Mouse (Mus musculus): ENCODE results near the gene Il3.

Il3 gene

GRCm38 (mm10) chr11:54271437-54271949, 4.4 kb upstream of the Il3 start:
- DNase-seq: no peak

GRCm38 (mm10) chr11:54269191-54269896, 2.3 kb upstream of the Il3 start:
- DNase-seq: no peak

GRCm38 (mm10) chr11:54264542-54264941, 2.5 kb downstream of the Il3 start:
- DNase-seq: peak; percentile 71 to 78

- no peak for DNase-seq
Observed at GRCm38 (mm10) chr11:54263405-54264031, 3.6 kb downstream of the Il3 start.

GRCm38 (mm10) chr11:54256624-54257376, 10.3 kb downstream of the Il3 start:
- DNase-seq: peak; percentile 88 to 89

GRCm38 (mm10) chr11:54254114-54254513, 13.0 kb downstream of the Il3 start:
- DNase-seq: peak; percentile 32 to 44

- no peak for DNase-seq
Observed at GRCm38 (mm10) chr11:54250575-54250974, 16.5 kb downstream of the Il3 start.

- DNase-seq: no peak
Observed at GRCm38 (mm10) chr11:54249748-54250147, 17.3 kb downstream of the Il3 start.

GRCm38 (mm10) chr11:54248940-54249717, 17.9 kb downstream of the Il3 start, which contains the start of gene Csf2:
TSS of gene Csf2 (minus strand) at chr11:54249667.
- no peak for DNase-seq

GRCm38 (mm10) chr11:54247251-54247950, 19.7 kb downstream of the Il3 start:
- DNase-seq: no peak

GRCm38 (mm10) chr11:54244465-54244864, 22.6 kb downstream of the Il3 start:
- no peak for DNase-seq

GRCm38 (mm10) chr11:54242494-54242893, 24.6 kb downstream of the Il3 start:
- no peak for DNase-seq

- DNase-seq: peak; percentile 35 to 47
Observed at GRCm38 (mm10) chr11:54236939-54237338, 30.1 kb downstream of the Il3 start.

- DNase-seq: no peak
Observed at GRCm38 (mm10) chr11:54227478-54227877, 39.6 kb downstream of the Il3 start.

- no peak for DNase-seq
Observed at GRCm38 (mm10) chr11:54224475-54224986, 42.5 kb downstream of the Il3 start.

- no peak for DNase-seq
Observed at GRCm38 (mm10) chr11:54223637-54224474, 43.2 kb downstream of the Il3 start.

- no peak for DNase-seq
Observed at GRCm38 (mm10) chr11:54219903-54220740, 47.0 kb downstream of the Il3 start.

- DNase-seq: no peak
Observed at GRCm38 (mm10) chr11:54219191-54219590, 47.9 kb downstream of the Il3 start.

- DNase-seq: peak; percentile 87
Observed at GRCm38 (mm10) chr11:54217384-54217783, 49.7 kb downstream of the Il3 start.

- no peak for DNase-seq
Observed at GRCm38 (mm10) chr11:54216091-54216490, 51.0 kb downstream of the Il3 start.

All from cerebellum, adult 18-20 months (tissue).